Mouse (Mus musculus) liver, adult (tissue): ENCODE data around the gene Nrde2.

ENCODE experiments used
- GATA4 ChIP-seq: IDR thresholded peaks from 2 replicates; pipeline ENCODE4 v1.6.1; 2014; ENCODE audit warnings: mild to moderate bottlenecking, low read length; ENCODE audit not compliant: insufficient replicate concordance

The Nrde2 gene

DNA sequence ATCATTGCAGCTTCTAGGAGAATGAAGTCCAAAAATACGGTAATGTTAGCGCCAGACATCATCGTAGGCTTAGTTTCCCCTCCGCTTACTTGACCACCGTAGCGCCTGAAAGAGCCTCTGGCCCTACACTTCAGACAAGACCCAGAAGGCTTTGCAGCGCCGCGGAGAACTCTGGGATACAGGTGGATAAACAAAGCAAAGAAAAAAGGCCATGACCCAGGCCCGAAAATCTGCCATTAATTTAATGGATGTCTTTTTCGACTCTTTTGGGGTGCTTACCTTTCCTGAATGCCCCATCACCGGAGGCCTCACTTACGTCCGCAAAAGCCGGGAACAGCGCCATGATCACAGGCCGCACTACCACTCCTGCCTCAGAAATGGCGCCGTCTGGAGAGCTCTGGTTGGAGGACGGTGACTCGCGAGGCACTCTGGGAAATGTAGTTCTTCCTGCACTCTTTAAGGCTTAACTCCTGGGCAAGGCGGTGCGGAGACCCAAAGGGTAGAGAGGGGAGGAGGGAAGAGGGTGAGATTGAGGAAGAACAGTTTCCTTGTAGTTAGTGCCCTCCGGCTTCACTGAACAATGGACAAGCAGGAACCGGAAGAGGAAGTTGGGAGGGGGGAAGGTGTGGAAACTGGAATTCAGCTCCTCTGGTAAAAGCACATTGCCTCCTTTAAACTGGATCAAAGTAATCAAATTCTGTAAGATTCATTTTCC lies at the start of gene Nrde2:
Gene Nrde2, minus strand, starts transcription at position 393 of the 715 bp plus-strand sequence.
- TF ChIP-seq GATA4 = no peak

DNA sequence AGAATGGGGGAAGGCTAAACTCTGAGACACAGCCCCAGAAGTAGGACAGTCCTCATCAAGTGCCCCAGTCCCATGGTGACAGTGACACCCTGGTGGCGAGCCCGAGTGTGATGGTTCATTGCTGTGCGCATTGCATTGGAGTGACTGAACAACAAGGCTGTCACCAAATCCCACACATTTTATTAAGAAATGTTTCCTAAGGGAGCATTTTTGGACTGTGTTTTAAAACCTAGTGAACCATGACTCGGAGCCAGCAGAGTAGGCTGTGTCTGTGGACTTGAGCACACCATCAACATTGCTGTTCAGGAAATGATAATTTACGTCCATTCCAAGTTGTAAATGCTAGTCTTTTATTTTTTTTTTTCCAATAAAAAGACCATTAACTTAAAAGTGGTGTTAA lies 47.5 kb upstream of the Nrde2 start:
- TF ChIP-seq GATA4 = no peak

DNA sequence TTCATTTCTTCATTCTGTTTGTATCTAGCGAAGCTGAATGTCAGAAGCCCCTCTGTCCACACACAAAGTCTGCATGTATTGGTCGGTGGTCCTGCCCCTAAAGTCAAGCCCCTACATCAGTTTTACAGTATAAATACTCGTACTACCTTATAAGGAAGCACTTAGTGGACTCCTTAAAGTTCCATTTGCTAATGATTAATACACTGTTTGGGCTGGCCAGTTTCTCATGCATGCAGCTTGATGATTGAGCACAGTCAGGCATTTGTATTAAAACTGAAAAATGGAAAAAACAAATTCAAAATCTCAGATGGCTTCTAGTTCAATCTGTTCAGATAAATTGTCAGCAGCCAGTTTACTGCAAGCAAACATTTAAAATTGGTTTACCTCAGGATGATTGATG lies 47.1 kb upstream of the Nrde2 start:
- no peak for TF ChIP-seq GATA4

DNA sequence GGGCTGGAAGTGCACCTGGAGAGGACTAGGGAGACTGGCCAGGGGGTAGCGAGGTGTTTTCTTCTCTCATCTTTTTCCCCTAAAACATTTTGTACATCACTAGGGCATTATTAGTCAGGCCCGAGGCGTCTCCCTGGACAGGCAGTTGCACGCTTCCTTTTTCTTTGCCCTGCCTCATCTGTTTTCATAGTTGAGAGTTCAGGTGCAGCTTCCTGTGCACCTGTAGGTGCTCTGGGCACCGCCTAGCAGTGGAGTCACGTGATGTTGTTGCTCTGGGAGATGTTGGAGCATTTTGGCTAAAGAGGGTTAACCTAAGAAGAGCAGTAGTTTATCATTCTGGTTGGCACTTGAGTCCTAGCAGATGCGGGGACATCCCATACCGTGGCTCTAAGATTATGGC lies 45.7 kb upstream of the Nrde2 start:
- no peak for TF ChIP-seq GATA4

DNA sequence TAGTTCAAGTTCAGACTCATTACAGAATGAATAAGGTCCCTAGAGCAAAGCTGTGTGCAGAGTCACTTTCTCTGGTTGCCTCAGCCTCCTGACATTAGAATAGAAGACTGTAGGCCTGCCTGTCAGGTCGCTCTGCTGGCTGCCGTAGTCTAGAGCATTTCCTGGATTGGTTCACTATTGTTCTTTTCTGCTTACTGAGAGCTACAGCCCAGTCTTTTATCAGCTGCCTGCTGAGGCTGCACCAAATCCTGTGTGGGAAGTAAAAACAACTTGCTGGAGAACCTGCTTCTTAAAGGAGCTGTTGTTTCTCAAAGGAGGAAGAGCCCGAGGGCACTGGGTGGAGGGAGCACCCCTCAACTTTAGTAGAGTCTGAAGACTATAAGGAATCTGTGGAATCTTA lies 44.3 kb upstream of the Nrde2 start:
- TF ChIP-seq GATA4 = peak; percentile 74; the same call in 1 of the 2 replicates

DNA sequence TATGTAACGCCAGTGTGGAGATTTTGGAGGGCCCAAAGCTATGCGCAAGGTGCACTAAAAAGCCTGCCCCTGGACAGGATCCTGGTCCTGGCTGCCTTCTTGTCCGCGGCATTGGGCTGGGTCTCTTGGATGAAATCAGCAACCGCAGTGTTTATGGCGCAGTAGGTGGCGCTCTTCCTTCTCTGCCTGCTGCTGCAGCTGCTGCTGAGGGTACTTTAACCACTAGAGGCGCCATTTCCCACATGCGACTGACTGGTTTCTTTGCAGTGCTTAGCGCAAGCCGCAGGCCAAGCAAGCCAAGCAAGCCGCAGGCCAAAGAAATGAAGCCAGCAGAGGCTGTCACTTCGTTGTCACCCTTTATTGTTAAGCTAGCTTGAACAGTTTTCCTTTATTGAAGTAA lies 42.4 kb upstream of the Nrde2 start:
- TF ChIP-seq GATA4 = no peak; the same call in 1 of the 2 replicates

DNA sequence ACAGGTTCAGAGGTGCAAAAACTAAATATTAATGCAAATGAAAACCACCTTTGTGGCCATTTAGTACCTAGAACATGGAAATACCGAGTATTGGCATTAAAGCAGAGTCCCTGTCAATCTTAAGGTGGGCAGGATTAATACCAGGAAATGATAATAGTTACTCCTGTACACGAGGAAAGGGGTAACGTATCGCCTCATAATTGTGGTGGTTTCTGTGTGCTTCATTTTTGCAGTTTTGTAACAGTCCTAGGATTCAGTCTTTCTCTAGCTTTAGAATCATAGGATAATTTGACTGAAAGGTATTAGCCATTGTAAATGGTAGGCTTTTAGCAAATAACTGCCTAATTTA lies 41.9 kb upstream of the Nrde2 start:
- no peak for TF ChIP-seq GATA4

DNA sequence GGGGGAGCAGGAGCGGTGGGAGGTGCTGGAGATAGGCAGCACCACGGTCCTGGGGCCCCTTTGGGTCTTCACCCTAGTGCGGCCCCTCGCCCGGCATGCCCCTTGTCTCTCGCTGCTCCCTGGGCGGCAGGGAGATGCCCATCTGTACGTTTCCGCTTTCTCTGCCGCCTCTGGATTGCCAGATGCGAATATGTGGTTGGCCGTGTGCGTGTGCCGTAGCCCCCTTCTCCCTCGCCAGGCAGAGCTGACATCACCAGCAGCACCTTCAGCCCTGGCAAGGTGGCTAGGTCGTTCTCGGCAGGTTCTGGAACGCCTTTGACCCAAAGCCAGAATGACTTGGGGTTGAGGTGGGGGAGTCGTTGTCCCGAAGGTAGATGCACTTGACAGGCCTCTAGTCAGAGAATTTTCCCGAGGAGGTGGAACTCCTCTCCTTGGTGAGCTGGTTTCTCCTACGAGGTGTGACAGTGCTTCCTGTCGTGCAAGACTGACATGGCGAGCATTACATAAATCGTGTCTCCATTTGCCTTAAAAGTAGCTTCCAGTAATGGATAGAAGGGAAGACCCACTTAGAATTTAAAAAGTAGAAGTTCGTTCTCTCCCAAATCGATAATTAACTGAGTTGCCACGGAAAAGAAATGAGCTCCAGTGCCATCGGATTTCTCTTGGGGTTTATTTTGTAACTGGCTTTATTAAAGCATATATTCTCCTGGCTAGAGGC lies 41.4 kb upstream of the Nrde2 start:
- TF ChIP-seq GATA4 = no peak

DNA sequence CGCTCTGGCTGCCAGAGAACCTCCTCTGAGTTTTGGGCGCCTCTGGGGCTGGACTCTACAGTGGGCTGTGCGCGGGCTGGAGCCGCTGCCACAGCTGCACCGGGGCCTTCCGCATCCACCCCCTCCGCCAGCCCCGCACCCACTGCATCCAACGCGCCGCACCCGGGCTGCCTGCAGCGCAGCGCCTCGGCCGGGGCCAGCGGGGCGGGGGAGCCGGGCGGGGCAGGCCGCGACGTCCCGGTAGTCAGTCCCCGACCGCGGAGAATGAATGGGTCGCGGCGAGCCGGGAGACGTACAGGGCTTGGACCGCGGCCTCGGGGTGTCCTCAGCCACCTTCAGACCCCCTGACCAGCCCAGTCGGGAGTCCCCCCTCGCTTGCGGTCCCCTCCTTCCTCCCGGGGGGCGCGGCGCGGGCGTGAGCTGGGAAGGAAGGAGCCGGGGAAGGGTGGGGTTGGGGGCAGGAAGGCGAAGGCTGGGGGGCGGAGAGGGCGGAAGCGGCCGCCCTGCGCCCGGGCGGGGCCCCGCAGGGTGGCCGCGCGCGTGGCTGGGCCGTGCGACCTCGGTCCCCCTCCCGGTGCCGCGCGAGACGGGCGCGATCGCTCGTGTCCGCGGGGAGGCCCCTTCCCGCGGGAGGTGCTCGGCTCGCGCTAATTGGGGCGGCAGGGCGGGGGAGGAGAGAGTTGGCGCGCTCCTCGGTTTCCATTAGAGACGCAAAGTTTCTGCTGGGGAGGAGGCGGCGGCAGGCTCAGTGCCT lies 40.6 kb upstream of the Nrde2 start:
- TF ChIP-seq GATA4 = no peak; the same call in 1 of the 2 replicates

DNA sequence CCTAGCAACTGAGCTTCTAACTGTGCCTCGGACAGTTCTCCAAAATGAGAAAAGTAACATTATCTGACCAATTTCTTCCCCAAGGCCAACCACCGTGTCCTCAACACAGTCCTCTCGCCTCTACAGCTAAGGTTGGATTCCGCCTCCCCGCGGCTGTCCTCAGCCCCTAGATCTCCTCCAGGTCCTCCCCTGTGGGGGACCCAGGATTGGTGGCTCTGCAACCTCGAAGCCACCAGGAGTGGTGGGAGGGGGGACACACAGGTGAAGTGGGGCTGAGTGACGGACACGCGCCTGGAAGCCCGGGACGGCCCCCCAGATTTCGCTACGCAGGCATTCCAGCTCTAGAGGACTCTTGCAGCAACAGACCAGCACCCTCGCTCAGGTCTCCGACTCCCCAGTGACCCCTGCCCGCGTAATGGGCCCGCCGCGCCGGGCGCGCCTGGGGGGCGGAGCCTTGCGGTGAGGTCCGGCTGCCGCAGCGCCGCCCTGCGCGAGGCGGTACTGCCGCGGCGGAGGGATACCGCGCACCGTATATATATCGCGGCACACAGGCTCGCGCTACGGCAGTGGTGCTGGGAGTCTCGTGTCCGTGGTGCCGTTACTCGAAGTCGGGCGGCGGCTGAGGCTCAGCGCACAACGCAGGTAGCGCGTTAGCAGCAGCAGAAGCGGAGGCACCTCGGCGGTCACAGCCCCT lies 39.7 kb upstream of the Nrde2 start, which contains the start of gene Calm1:
Gene Calm1, plus strand, starts transcription at position 469 of the 694 bp plus-strand sequence.
- peak; percentile 65; the same call in 1 of the 2 replicates for TF ChIP-seq GATA4

DNA sequence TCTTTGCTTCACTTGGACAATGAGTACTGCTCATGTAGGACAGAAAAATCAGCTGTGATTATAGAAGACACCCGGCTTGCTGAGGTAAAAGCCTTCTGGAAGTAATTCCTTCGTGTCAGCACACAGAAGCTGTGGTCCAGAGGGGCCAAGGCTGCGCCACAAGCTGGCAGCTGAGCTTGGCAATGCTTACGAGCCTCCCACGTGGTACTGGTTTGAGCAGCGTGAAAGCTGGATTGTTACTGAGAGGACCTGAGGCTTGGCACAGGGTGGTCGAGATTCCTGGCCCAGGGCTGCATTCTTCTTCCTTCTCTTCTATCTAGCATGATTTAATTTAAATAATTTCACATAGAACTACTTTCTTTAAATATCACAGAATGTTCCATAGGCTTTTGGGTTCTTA lies 37.3 kb upstream of the Nrde2 start:
- TF ChIP-seq GATA4 = no peak

DNA sequence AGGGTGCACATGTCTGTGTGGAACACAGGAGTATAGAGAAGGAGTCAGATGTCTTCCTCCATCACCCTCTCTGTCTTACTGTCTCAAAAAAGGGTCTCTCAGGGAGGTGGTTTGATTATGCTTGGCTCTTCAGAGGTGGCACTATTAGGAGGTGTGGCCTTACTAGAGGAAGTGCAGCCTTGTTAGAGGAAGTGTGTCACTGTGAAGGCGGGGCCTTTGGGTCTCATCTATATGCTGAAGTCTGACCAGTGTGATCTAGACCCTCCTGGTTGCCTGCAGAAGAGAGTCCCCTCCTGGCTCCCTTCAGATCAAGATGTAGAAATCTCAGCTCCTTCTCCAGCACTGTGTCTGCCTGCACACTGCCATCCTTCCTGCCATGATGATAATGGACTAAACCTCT lies 34.7 kb upstream of the Nrde2 start:
- TF ChIP-seq GATA4 = no peak

DNA sequence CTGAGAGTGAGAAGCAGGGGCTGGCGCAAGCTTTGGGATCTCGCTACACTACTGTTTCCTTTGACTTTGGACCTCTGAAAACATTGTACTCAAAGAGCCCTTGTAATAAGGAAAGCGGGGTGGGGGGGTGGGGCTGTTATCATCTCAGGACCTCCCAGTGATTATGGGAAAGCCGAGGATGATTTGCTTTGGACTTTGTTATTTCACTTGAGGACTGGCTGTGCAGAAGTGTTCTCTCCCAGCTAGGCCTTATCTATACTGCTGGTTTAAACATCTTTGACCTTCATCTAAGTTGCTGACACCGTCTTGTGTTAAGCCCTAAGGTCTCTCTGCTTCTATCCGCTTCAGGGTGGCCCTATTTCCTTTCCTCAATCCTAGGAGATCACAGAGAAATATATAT lies 31.3 kb upstream of the Nrde2 start:
- no peak for TF ChIP-seq GATA4

DNA sequence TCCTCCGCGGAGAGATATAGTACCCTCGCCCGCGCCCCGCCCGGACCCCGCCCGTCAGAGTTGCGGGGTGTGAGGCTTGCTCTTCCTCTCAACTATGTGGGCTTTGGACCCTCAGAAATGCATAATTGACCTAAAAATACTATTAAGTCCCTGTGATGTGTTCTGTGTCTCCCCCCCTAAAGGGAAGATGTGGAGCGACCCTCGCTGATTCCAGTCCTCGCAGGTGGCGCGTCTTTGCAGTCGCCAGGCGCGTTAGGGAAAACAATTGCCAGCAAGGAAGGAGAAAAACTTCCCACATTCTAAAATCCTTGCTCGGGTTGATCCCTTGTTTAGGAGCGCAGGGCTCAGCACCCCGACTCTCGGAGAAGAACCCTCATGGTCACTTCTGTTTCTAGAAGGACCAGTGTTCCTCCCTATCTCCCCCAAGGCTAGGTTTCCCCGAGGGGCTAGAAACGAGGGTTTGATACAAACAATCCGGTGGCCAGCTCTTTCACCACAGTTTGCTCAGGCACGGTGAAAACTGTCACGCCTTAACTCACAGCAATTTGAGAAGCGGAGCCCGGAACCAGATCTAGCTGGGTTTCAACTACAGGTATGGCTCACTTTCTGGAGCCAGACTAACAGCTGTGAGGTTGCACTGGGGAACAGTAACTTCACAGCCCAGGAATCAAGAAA lies 28.4 kb upstream of the Nrde2 start:
- TF ChIP-seq GATA4 = no peak
